Mouse (Mus musculus) midbrain, postnatal 0 days (tissue): ENCODE measurements around the gene Cfap97d1. TPM values are rescaled to one million over a fixed set of nuclear protein-coding genes. Genes with fewer than 3 reads are reported as not detected.
A peak's percentile ranks its signal among the peaks of the same experiment; 100 is the strongest.
"Not testable (repeated sequence)": the region's sequence is repeated elsewhere in the genome, so short reads cannot be mapped to it uniquely, and the experiment has no call there.

Experiments
- ATAC-seq: fragments of 200-750 bp; cut with Nextera tagmentation; 2 replicates; pipeline ENCODE4 v1.8.0; 2017; ENCODE audit warnings: moderate number of reproducible peaks, mild to moderate bottlenecking, moderate TSS enrichment, moderate library complexity; ENCODE audit not compliant: low FRiP score
- DNase-seq: peaks from one replicate; pipeline ENCODE4 v3.0.0-alpha.2; 2015; ENCODE audit warnings: low spot score
- H3K27ac ChIP-seq: fragments of 300-500 bp; sonication (generic); 2 replicates; pipeline ENCODE4 v1.5.1; 2014; ENCODE audit warnings: low read depth, mild to moderate bottlenecking, low read length, mixed read lengths
- H3K27me3 ChIP-seq: fragments of 300-500 bp; sonication (generic); 2 replicates; pipeline ENCODE4 v1.6.1; 2014; ENCODE audit warnings: low read length, control low read depth, mixed read lengths; ENCODE audit not compliant: insufficient read depth
- H3K36me3 ChIP-seq: fragments of 300-500 bp; sonication (generic); 2 replicates; pipeline ENCODE4 v1.6.1; 2014; ENCODE audit warnings: low read length, control low read depth, mixed read lengths; ENCODE audit not compliant: insufficient read depth
- H3K4me1 ChIP-seq: fragments of 300-500 bp; sonication (generic); 2 replicates; pipeline ENCODE4 v1.6.1; 2014; ENCODE audit warnings: mild to moderate bottlenecking, control low read depth, antibody characterized with exemption, low read length, mixed read lengths; ENCODE audit not compliant: insufficient read depth
- H3K4me2 ChIP-seq: fragments of 300-500 bp; sonication (generic); 2 replicates; pipeline ENCODE4 v1.6.1; 2014; ENCODE audit warnings: low read depth, mild to moderate bottlenecking, low read length, mixed read lengths; ENCODE audit not compliant: poor library complexity, severe bottlenecking
- H3K4me3 ChIP-seq: fragments of 300-500 bp; sonication (generic); 2 replicates; pipeline ENCODE4 v1.5.1; 2014; ENCODE audit warnings: low read depth, mild to moderate bottlenecking, low read length, moderate library complexity
- H3K9ac ChIP-seq: fragments of 300-500 bp; sonication (generic); replicated peaks from 2 replicates; pipeline ENCODE4 v1.6.1; 2014; ENCODE audit warnings: mild to moderate bottlenecking, low read length, moderate library complexity, mixed read lengths; ENCODE audit not compliant: poor library complexity, severe bottlenecking
- H3K9me3 ChIP-seq: fragments of 300-500 bp; sonication (generic); 2 replicates; pipeline ENCODE4 v1.6.1; 2016; ENCODE audit warnings: low read length, control low read depth
- CTCF ChIP-seq: IDR thresholded peaks from 2 replicates; pipeline ENCODE4 v1.5.1; 2016; ENCODE audit warnings: antibody characterized with exemption, mild to moderate bottlenecking
- WGBS: fragments of 180-500 bp; shearing (Covaris S2); extraction: QIAGEN DNeasy Blood & Tissue Kit; methylation state at CpG from one replicate; pipeline ENCODE4 v1.1.7; 2014; 5-methylcytosine and 5-hydroxymethylcytosine counted together
- polyA plus RNA-seq: library from polyadenylated mRNA; unstranded; fragments of >200 nt; fragmentation: Nextera tagmentation; extraction: Ambion mirVana; gene quantifications from 2 replicates; pipeline ENCODE4 v1.2.1, GENCODE M21; 2015
- total RNA-seq: library from RNA; depleted of rRNA; stranded (reverse); fragments of >200 nt; gene quantifications from 2 replicates; pipeline ENCODE4 v1.2.3, GENCODE M21; 2014

Cfap97d1 gene
- total and polyA plus RNA-seq, 2 experiments from 2014 or later, result not detected

- Histone ChIP-seq H3K27ac (no peak overlapping the region), H3K4me1 (peaks cover 8% of the 10 kb centered on the region; the same call in 1 of the 2 replicates), H3K9me3 (no peaks in the 10 kb centered on the region), H3K27me3 (no peaks in the 10 kb centered on the region), H3K4me2 (peak overlapping the region; percentile 70), H3K4me3 (no peak overlapping the region), H3K9ac (no peak overlapping the region), H3K36me3 (peaks cover 19% of the 10 kb centered on the region; the same call in 1 of the 2 replicates)
- DNase-seq, result no peak
- no peak for ATAC-seq
- 66% methylated on average over 6 of the region's 6 CpGs for WGBS
- TF ChIP-seq CTCF, result no peak
Measured at GRCm38 (mm10) chr11:101982981-101983411, 1.1 kb upstream of the Cfap97d1 start.

- Histone ChIP-seq H3K4me2 (peak overlapping the region; percentile 70), H3K36me3 (peaks cover 14% of the 10 kb centered on the region; the same call in 1 of the 2 replicates), H3K27me3 (no peaks in the 10 kb centered on the region), H3K27ac (no peak overlapping the region), H3K4me3 (peak overlapping the region; percentile 49; the same call in 1 of the 2 replicates), H3K9ac (no peak overlapping the region), H3K9me3 (no peaks in the 10 kb centered on the region), H3K4me1 (peaks cover 8% of the 10 kb centered on the region; the same call in 1 of the 2 replicates)
- ATAC-seq (no peak), DNase-seq (no peak)
- whole genome bisulfite sequencing, result 70% methylated on average over 10 of the region's 10 CpGs
- no peak for TF ChIP-seq CTCF
Measured at GRCm38 (mm10) chr11:101983431-101983921, 603 bp upstream of the Cfap97d1 start.

GRCm38 (mm10) chr11:101985450-101985849 is 1.4 kb downstream of the Cfap97d1 start:
- DNase-seq, H3K4me1 ChIP-seq, H3K36me3 ChIP-seq, H3K9ac ChIP-seq, ATAC-seq, H3K4me3 ChIP-seq, H3K9me3 ChIP-seq, H3K27me3 ChIP-seq: not testable (repeated sequence)
- Histone ChIP-seq H3K4me2 (0 out of 2 replicates have a peak overlapping the region, but pooled peaks have one; percentile 70), H3K27ac (0 out of 2 replicates have a peak overlapping the region, but pooled peaks have one; percentile 77)
- 68% methylated on average over 6 of the region's 6 CpGs for WGBS

- DNase-seq, result peak; percentile 91
- TF ChIP-seq CTCF, result peak; percentile 93
- Histone ChIP-seq H3K9me3 (no peaks in the 10 kb centered on the region), H3K27ac (no peak overlapping the region), H3K36me3 (peaks cover 1% of the 10 kb centered on the region; the same call in 1 of the 2 replicates), H3K27me3 (no peaks in the 10 kb centered on the region), H3K4me2 (no peak overlapping the region), H3K4me3 (no peak overlapping the region), H3K4me1 (peaks cover 8% of the 10 kb centered on the region; the same call in 1 of the 2 replicates), H3K9ac (no peak overlapping the region)
- WGBS, result 8% methylated on average over 10 of the region's 10 CpGs
- ATAC-seq, result no peak
Measured at GRCm38 (mm10) chr11:101985990-101986389, 1.9 kb downstream of the Cfap97d1 start.

GRCm38 (mm10) chr11:101986913-101987312 is 2.8 kb downstream of the Cfap97d1 start, which contains the start of gene Dusp3:
Dusp3 (minus strand) TSS chr11:101987013.
- 76% methylated on average over 3 of the region's 3 CpGs for WGBS
- TF ChIP-seq CTCF, result no peak
- Histone ChIP-seq H3K4me3 (no peak within 1 kb of the TSS), H3K4me1 (peaks cover 8% of the 10 kb centered on the region; the same call in 1 of the 2 replicates), H3K36me3 (no peaks in the 10 kb centered on the region), H3K27me3 (no peaks in the 10 kb centered on the region), H3K9me3 (no peaks in the 10 kb centered on the region), H3K4me2 (no peak within 1 kb of the TSS), H3K27ac (no peak within 1 kb of the TSS), H3K9ac (no peak within 1 kb of the TSS)
- ATAC-seq (no peak), DNase-seq (no peak)

GRCm38 (mm10) chr11:101990244-101990643 is 6.2 kb downstream of the Cfap97d1 start:
- Histone ChIP-seq H3K9ac (no peak overlapping the region), H3K9me3 (no peaks in the 10 kb centered on the region), H3K4me1 (no peaks in the 10 kb centered on the region), H3K4me3 (no peak overlapping the region), H3K4me2 (no peak overlapping the region), H3K27me3 (no peaks in the 10 kb centered on the region), H3K27ac (no peak overlapping the region), H3K36me3 (no peaks in the 10 kb centered on the region)
- ATAC-seq, result no peak
- DNase-seq, result no peak
- no peak for TF ChIP-seq CTCF
- 84% methylated on average over 3 of the region's 3 CpGs for WGBS
